Mouse (Mus musculus): ENCODE data around the gene 2410002F23Rik. TPM values are rescaled to one million over a fixed set of nuclear protein-coding genes. Genes with fewer than 3 reads are reported as not detected.
"Not testable (repeated sequence)": the region's sequence is repeated elsewhere in the genome, so short reads cannot be mapped to it uniquely, and the experiment has no call there.

2410002F23Rik gene
- polyA plus RNA-seq, 1 experiment from 2014 or later: 131 TPM

DNA sequence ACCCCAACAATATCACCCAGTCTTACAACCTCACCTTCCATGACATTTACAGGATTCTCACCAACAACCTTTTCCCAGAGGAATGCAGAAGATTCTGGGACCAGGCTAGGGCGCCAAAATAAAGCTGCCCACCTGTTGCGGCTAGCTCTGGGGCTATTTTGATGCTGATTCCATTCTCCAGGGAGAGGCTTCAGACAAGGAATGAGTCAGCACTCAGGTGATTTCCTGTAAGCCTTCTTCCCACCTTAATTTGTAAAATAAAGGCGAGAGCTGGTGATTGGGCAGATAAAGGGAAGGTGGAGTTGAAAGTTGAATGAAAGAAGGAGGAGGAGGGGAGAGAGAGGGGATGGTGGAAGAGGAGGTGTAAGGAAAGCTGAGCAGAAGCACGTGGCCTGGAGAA is 44.9 kb downstream of the 2410002F23Rik start:
- Histone ChIP-seq H3K27me3 (ENCODE audit: control insufficient read depth, insufficient read depth, low read length) (no peaks in the 10 kb centered on the region; the same call in 1 of the 2 replicates), H3K4me1 (ENCODE audit: control insufficient read depth, insufficient read depth, low read length) (no peaks in the 10 kb centered on the region), H3K36me3 (ENCODE audit: control insufficient read depth, insufficient read depth, low read length) (no peaks in the 10 kb centered on the region), H3K9ac (ENCODE audit: low read length) (no peak overlapping the region), H3K27ac (ENCODE audit: low read length) (no peak overlapping the region), H3K9me3 (replicated peaks; ENCODE audit: control insufficient read depth, low read length) (peaks cover 6% of the 10 kb centered on the region; the same call in 1 of the 2 replicates), H3K4me3 (replicated peaks; ENCODE audit: low read length) (no peak overlapping the region), H3K4me2 (ENCODE audit: low read depth, low read length) (no peak overlapping the region)
- WGBS: 48% methylated on average over 4 of the region's 4 CpGs
- ATAC-seq (ENCODE audit: insufficient read depth, low FRiP score): no peak

DNA sequence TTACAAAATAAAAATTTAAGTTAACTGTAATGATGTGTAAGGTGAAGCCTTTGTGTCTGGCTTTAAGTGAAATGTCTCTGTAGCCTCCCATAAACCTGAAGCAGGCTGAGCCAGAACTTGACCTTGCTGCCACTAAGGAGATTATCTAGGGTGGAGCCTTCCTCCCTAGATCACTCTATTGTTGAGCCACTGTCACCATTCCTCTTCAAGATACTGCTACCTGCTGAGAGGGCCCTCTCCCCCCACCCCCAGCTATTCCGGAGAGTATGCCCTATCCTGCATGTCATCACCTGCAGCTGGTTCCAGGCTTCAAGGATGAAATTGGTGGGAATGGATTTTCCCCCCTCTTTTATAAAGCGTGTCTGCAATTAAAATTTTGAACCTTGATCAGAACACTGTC is 51.0 kb downstream of the 2410002F23Rik start:
- not testable (repeated sequence) for H3K27ac ChIP-seq (ENCODE audit: low read length); H3K4me2 ChIP-seq (ENCODE audit: low read depth, low read length); H3K4me1 ChIP-seq (ENCODE audit: control insufficient read depth, insufficient read depth, low read length); H3K9ac ChIP-seq (ENCODE audit: low read length); ATAC-seq (ENCODE audit: insufficient read depth, low FRiP score); H3K36me3 ChIP-seq (ENCODE audit: control insufficient read depth, insufficient read depth, low read length); H3K27me3 ChIP-seq (ENCODE audit: control insufficient read depth, insufficient read depth, low read length); H3K9me3 ChIP-seq (replicated peaks; ENCODE audit: control insufficient read depth, low read length); H3K4me3 ChIP-seq (replicated peaks; ENCODE audit: low read length)
- 89% methylated on average over 2 of the region's 2 CpGs for WGBS

Other genes starting within 250 kb of the 2410002F23Rik start
- gene Klk1b26, start 234.6 kb upstream of the 2410002F23Rik start, polyA plus RNA-seq (2015; fragmentation: Nextera tagmentation; extraction: Ambion mirVana): 0.94 TPM in 1 of 2 replicates, not detected in the other
- not detected in 2 replicates for gene Klk1b27, start 194.4 kb upstream of the 2410002F23Rik start, polyA plus RNA-seq (2015; fragmentation: Nextera tagmentation; extraction: Ambion mirVana)
- not detected in 2 replicates for gene Klk1b21, start 144.4 kb upstream of the 2410002F23Rik start, polyA plus RNA-seq (2015; fragmentation: Nextera tagmentation; extraction: Ambion mirVana)
- not detected in 2 replicates for gene Klk1b22, start 134.0 kb upstream of the 2410002F23Rik start, polyA plus RNA-seq (2015; fragmentation: Nextera tagmentation; extraction: Ambion mirVana)
- gene Klk1b16, start 110.0 kb upstream of the 2410002F23Rik start, polyA plus RNA-seq (2015; fragmentation: Nextera tagmentation; extraction: Ambion mirVana): 0.25 TPM in 1 of 2 replicates, not detected in the other
- gene Klk1b24, start 58.5 kb upstream of the 2410002F23Rik start, polyA plus RNA-seq (2015; fragmentation: Nextera tagmentation; extraction: Ambion mirVana): 0.41 TPM in 1 of 2 replicates, not detected in the other
- gene Klk1b3, start 48.5 kb upstream of the 2410002F23Rik start, polyA plus RNA-seq (2015; fragmentation: Nextera tagmentation; extraction: Ambion mirVana): 0.61 TPM in 2 replicates
- 0.72 and 0.90 TPM in 2 replicates for gene Klk1b4, start 39.3 kb upstream of the 2410002F23Rik start, polyA plus RNA-seq (2015; fragmentation: Nextera tagmentation; extraction: Ambion mirVana)
- 0.22 and 0.25 TPM in 2 replicates for gene Klk1b5, start 30.8 kb upstream of the 2410002F23Rik start, polyA plus RNA-seq (2015; fragmentation: Nextera tagmentation; extraction: Ambion mirVana)
- 30.6 and 59.7 TPM in 2 replicates for gene Klk1, start 21.4 kb upstream of the 2410002F23Rik start, polyA plus RNA-seq (2015; fragmentation: Nextera tagmentation; extraction: Ambion mirVana)
- gene Gm36864, start 10.5 kb upstream of the 2410002F23Rik start, polyA plus RNA-seq (2015; fragmentation: Nextera tagmentation; extraction: Ambion mirVana): 0.13 TPM in 1 of 2 replicates, not detected in the other
- 1.4 and 1.6 TPM in 2 replicates for gene 1700028J19Rik, start within 50 bp of the 2410002F23Rik start, polyA plus RNA-seq (2015; fragmentation: Nextera tagmentation; extraction: Ambion mirVana)
- gene Acp4, start 10.7 kb downstream of the 2410002F23Rik start, polyA plus RNA-seq (2015; fragmentation: Nextera tagmentation; extraction: Ambion mirVana): 0.27 TPM in 1 of 2 replicates, not detected in the other
- gene Gm15517, start 14.7 kb downstream of the 2410002F23Rik start, polyA plus RNA-seq (2015; fragmentation: Nextera tagmentation; extraction: Ambion mirVana): not detected in 2 replicates
- 6.1 and 7.4 TPM in 2 replicates for gene Clec11a, start 60.2 kb downstream of the 2410002F23Rik start, polyA plus RNA-seq (2015; fragmentation: Nextera tagmentation; extraction: Ambion mirVana)
- gene Shank1, start 63.5 kb downstream of the 2410002F23Rik start, polyA plus RNA-seq (2015; fragmentation: Nextera tagmentation; extraction: Ambion mirVana): 1.7 TPM in 2 replicates
- gene Syt3, start 137.4 kb downstream of the 2410002F23Rik start, polyA plus RNA-seq (2015; fragmentation: Nextera tagmentation; extraction: Ambion mirVana): 1.3 and 1.5 TPM in 2 replicates
- 0.84 and 1.2 TPM in 2 replicates for gene 1700008O03Rik, start 139.1 kb downstream of the 2410002F23Rik start, polyA plus RNA-seq (2015; fragmentation: Nextera tagmentation; extraction: Ambion mirVana)
- gene Lrrc4b, start 182.3 kb downstream of the 2410002F23Rik start, polyA plus RNA-seq (2015; fragmentation: Nextera tagmentation; extraction: Ambion mirVana): 0.31 and 0.52 TPM in 2 replicates
- 0.72 and 0.87 TPM in 2 replicates for gene Aspdh, start 218.7 kb downstream of the 2410002F23Rik start, polyA plus RNA-seq (2015; fragmentation: Nextera tagmentation; extraction: Ambion mirVana)
- gene Josd2, start 221.3 kb downstream of the 2410002F23Rik start, polyA plus RNA-seq (2015; fragmentation: Nextera tagmentation; extraction: Ambion mirVana): 88.0 and 102 TPM in 2 replicates
- gene Emc10, start 249.8 kb downstream of the 2410002F23Rik start, polyA plus RNA-seq (2015; fragmentation: Nextera tagmentation; extraction: Ambion mirVana): 69.9 and 80.7 TPM in 2 replicates
- gene Fam71e1, start 249.9 kb downstream of the 2410002F23Rik start, polyA plus RNA-seq (2015; fragmentation: Nextera tagmentation; extraction: Ambion mirVana): 7.0 and 8.2 TPM in 2 replicates